Mouse (Mus musculus) layer of hippocampus, adult 2 months (tissue): Measurements from ENCODE around the gene Ttc9b. TPM values are rescaled to one million over a fixed set of nuclear protein-coding genes. Genes with fewer than 3 reads are reported as not detected.

ENCODE experiments used
- DNase-seq, 2 experiments: peaks; one replicate each; pipeline ENCODE4 v3.0.0; 2022; ENCODE audit warnings: low spot score in 2 of 2
- H3K27ac ChIP-seq: fragments of 200-600 bp; 2 replicates; pipeline ENCODE4 v1.8.1; 2022
- H3K4me3 ChIP-seq: fragments of 200-600 bp; 2 replicates; pipeline ENCODE4 v1.8.1; 2022; ENCODE audit warnings: mild to moderate bottlenecking
- CTCF ChIP-seq: fragments of 200-600 bp; conservative IDR thresholded peaks from 2 replicates; pipeline ENCODE4 v1.8.1; 2022; ENCODE audit warnings: antibody characterized with exemption, mild to moderate bottlenecking, moderate library complexity
- long read RNA-seq, 2 experiments: library from polyadenylated mRNA; stranded (forward); transcript quantifications; one replicate each; pipeline ENCODE4 v2.0.0; 2021; ENCODE audit warnings: borderline mapping rate in 2 of 2
- total RNA-seq, 2 experiments: library from RNA; stranded (reverse); gene quantifications; 2 replicates each; pipeline ENCODE4 v1.2.3; 2021

Gene Ttc9b
- 10 to 100 TPM; 42.6 to 47.5 TPM for total RNA-seq
- long read RNA-seq, experiment 1, transcript Ttc9b-201 (3 exons, 2,052 nt): major isoform, 75 of 85 reads
- long read RNA-seq, experiment 1, partial matches to known transcripts: 9 of 85 reads
- long read RNA-seq, experiment 1, other reads (novel, unspliced or antisense): 1 of 85 reads
- long read RNA-seq, experiment 2, transcript Ttc9b-201 (3 exons, 2,052 nt): major isoform, 131 of 139 reads
- long read RNA-seq, experiment 2, partial matches to known transcripts: 8 of 139 reads
- long read RNA-seq, experiment 2, other reads (novel, unspliced or antisense): 0 of 139 reads

GRCm38 (mm10) chr7:27653681-27654437 is at the start of gene Ttc9b:
Gene Ttc9b, plus strand, starts transcription at chr7:27653915.
- peak; percentile 65 to 69 for DNase-seq
- H3K4me3 ChIP-seq: peak within 1 kb of the TSS; percentile 69
- H3K27ac ChIP-seq: peak within 1 kb of the TSS; percentile 96
- no peak; the same call in none of the 2 replicates for TF ChIP-seq CTCF

- no peak for DNase-seq
- Histone ChIP-seq H3K27ac (peak overlapping the region; percentile 93), H3K4me3 (no peak overlapping the region)
- no peak for TF ChIP-seq CTCF
These were observed 48.9 kb upstream of the Ttc9b start for GRCm38 (mm10) chr7:27604661-27605348.

- no peak for TF ChIP-seq CTCF
- H3K27ac ChIP-seq: peak overlapping the region; percentile 93
- peak; percentile 51 to 72 for DNase-seq
- 0 out of 2 replicates have a peak overlapping the region, but pooled peaks have one; percentile 4 for H3K4me3 ChIP-seq
These were observed 48.0 kb upstream of the Ttc9b start for GRCm38 (mm10) chr7:27605499-27606285.

GRCm38 (mm10) chr7:27606481-27607254 is 47.0 kb upstream of the Ttc9b start:
- no peak for DNase-seq
- no peak for TF ChIP-seq CTCF
- Histone ChIP-seq H3K27ac (peak overlapping the region; percentile 82), H3K4me3 (no peak overlapping the region)

GRCm38 (mm10) chr7:27607580-27607979 is 46.1 kb upstream of the Ttc9b start:
- peak in 1 of 2 experiments; percentile 59 for DNase-seq
- TF ChIP-seq CTCF: no peak
- peak overlapping the region; percentile 82 for H3K27ac ChIP-seq
- H3K4me3 ChIP-seq: no peak overlapping the region

GRCm38 (mm10) chr7:27608130-27608529 is 45.6 kb upstream of the Ttc9b start:
- DNase-seq: no peak
- no peak for TF ChIP-seq CTCF
- no peak overlapping the region for H3K4me3 ChIP-seq
- H3K27ac ChIP-seq: peak overlapping the region; percentile 82

GRCm38 (mm10) chr7:27609285-27609684 is 44.4 kb upstream of the Ttc9b start:
- Histone ChIP-seq H3K27ac (peak overlapping the region; percentile 82), H3K4me3 (no peak overlapping the region)
- no peak for TF ChIP-seq CTCF
- DNase-seq: no peak

GRCm38 (mm10) chr7:27609688-27610087 is 44.0 kb upstream of the Ttc9b start:
- TF ChIP-seq CTCF: no peak

GRCm38 (mm10) chr7:27610370-27610769 is 43.3 kb upstream of the Ttc9b start:
- TF ChIP-seq CTCF: no peak
- no peak for DNase-seq
- peak overlapping the region; percentile 82 for H3K27ac ChIP-seq
- H3K4me3 ChIP-seq: no peak overlapping the region

More at GRCm38 (mm10) chr7:27609688-27610087, 44.0 kb upstream of the Ttc9b start:
- no peak overlapping the region for H3K4me3 ChIP-seq
- H3K27ac ChIP-seq: peak overlapping the region; percentile 82; the same call in 1 of the 2 replicates
- no peak for DNase-seq

GRCm38 (mm10) chr7:27610871-27611270 is 42.8 kb upstream of the Ttc9b start:
- Histone ChIP-seq H3K4me3 (no peak overlapping the region), H3K27ac (peak overlapping the region; percentile 82)
- TF ChIP-seq CTCF: no peak
- DNase-seq: no peak

GRCm38 (mm10) chr7:27612940-27613339 is 40.8 kb upstream of the Ttc9b start:
- no peak overlapping the region for H3K4me3 ChIP-seq
- DNase-seq: no peak
- TF ChIP-seq CTCF: no peak
- peak overlapping the region; percentile 92 for H3K27ac ChIP-seq
